Mouse (Mus musculus) kidney, adult 2 months (tissue): ENCODE measurements around the gene Fhod1. TPM values are rescaled to one million over a fixed set of nuclear protein-coding genes. Genes with fewer than 3 reads are reported as not detected.
A peak's percentile ranks its signal among the peaks of the same experiment; 100 is the strongest.

Experiments used
- DNase-seq: peaks from one replicate; pipeline ENCODE4 v3.0.0; 2021
- H3K27ac ChIP-seq: fragments of 200-500 bp; 2 replicates; pipeline ENCODE4 v1.5.1; 2012; ENCODE audit warnings: low read depth, low read length, control low read depth, inconsistent platforms; ENCODE audit not compliant: insufficient read depth
- H3K27me3 ChIP-seq: fragments of 200-500 bp; replicated peaks from 2 replicates; pipeline ENCODE4 v1.6.1; 2012; ENCODE audit warnings: mild to moderate bottlenecking, moderate library complexity, low read length, inconsistent platforms; ENCODE audit not compliant: control insufficient read depth, insufficient read depth
- H3K36me3 ChIP-seq: fragments of 200-500 bp; 2 replicates; pipeline ENCODE4 v1.6.1; 2012; ENCODE audit warnings: mild to moderate bottlenecking, moderate library complexity, low read length, inconsistent platforms; ENCODE audit not compliant: control insufficient read depth, insufficient read depth
- H3K4me1 ChIP-seq: fragments of 200-500 bp; 2 replicates; pipeline ENCODE4 v1.6.1; 2011; ENCODE audit warnings: low read length; ENCODE audit not compliant: control insufficient read depth, insufficient read depth
- H3K4me3 ChIP-seq: fragments of 200-500 bp; 2 replicates; pipeline ENCODE4 v1.5.1; 2011; ENCODE audit warnings: mild to moderate bottlenecking, low read depth, low read length, control low read depth; ENCODE audit not compliant: insufficient read depth
- CTCF ChIP-seq: fragments of 200-500 bp; conservative IDR thresholded peaks from 2 replicates; pipeline ENCODE4 v1.5.1; 2011; ENCODE audit warnings: low read depth, mild to moderate bottlenecking, control low read depth, low read length, moderate library complexity, mixed read lengths; ENCODE audit not compliant: insufficient read depth, insufficient read length
- POLR2A ChIP-seq: fragments of 200-500 bp; IDR thresholded peaks from one replicate; pipeline ENCODE4 v1.6.1; 2011; ENCODE audit warnings: low read depth, low read length, control low read depth
- WGBS: fragments of 180-500 bp; shearing (Covaris S2); methylation state at CpG from one replicate; pipeline ENCODE4 v1.1.7; 2018; 5-methylcytosine and 5-hydroxymethylcytosine counted together
- polyA plus RNA-seq: library from polyadenylated mRNA; depleted of rRNA; stranded (reverse); fragments of >200 nt; gene quantifications from 2 replicates; pipeline ENCODE4 v1.2.3, GENCODE M21; 2012

The Fhod1 gene
- polyA plus RNA-seq, 1 experiment, result 20.0 TPM

- no peak overlapping the region for H3K27ac ChIP-seq
- no peak for DNase-seq
- WGBS, result 37% methylated on average over 18 of the region's 18 CpGs
- peaks cover 7% of the 10 kb centered on the region; the same call in 1 of the 2 replicates for H3K4me1 ChIP-seq
- H3K27me3 ChIP-seq, result no peaks in the 10 kb centered on the region
- TF ChIP-seq CTCF (no peak), POLR2A (no peak)
- peak overlapping the region; percentile 88 for H3K4me3 ChIP-seq
- H3K36me3 ChIP-seq, result no peaks in the 10 kb centered on the region; the same call in none of the 2 replicates
These were observed 49.2 kb downstream of the Fhod1 start for GRCm38 (mm10) chr8:105298351-105299252.

GRCm38 (mm10) chr8:105297511-105298192, 50.1 kb downstream of the Fhod1 start, which contains the start of gene E2f4:
E2f4 (plus strand) TSS chr8:105297663.
- peak within 1 kb of the TSS; percentile 77 for H3K27ac ChIP-seq
- no peaks in the 10 kb centered on the region; the same call in none of the 2 replicates for H3K36me3 ChIP-seq
- TF ChIP-seq POLR2A (no peak), CTCF (no peak)
- peaks cover 7% of the 10 kb centered on the region; the same call in 1 of the 2 replicates for H3K4me1 ChIP-seq
- peak; percentile 97 for DNase-seq
- H3K27me3 ChIP-seq, result no peaks in the 10 kb centered on the region
- WGBS, result under 1% methylated on average over 58 of the region's 58 CpGs
- H3K4me3 ChIP-seq, result peak within 1 kb of the TSS; percentile 88

- 52% methylated on average over 11 of the region's 11 CpGs for whole genome bisulfite sequencing
- H3K36me3 ChIP-seq, result no peaks in the 10 kb centered on the region; the same call in 1 of the 2 replicates
- no peak for TF ChIP-seq CTCF
- no peak for TF ChIP-seq POLR2A
- H3K4me1 ChIP-seq, result peaks cover 7% of the 10 kb centered on the region; the same call in 1 of the 2 replicates
- peak within 1 kb of the TSS; percentile 77 for H3K27ac ChIP-seq
- H3K4me3 ChIP-seq, result peak within 1 kb of the TSS; percentile 56
- H3K27me3 ChIP-seq, result no peaks in the 10 kb centered on the region
- DNase-seq, result peak; percentile 66
These were observed 51.7 kb downstream of the Fhod1 start, which contains the start of gene Exoc3l for GRCm38 (mm10) chr8:105295895-105296573. Exoc3l (minus strand) TSS chr8:105296101.

- Histone ChIP-seq H3K36me3 (no peaks in the 10 kb centered on the region; the same call in 1 of the 2 replicates), H3K27me3 (no peaks in the 10 kb centered on the region), H3K4me3 (peak overlapping the region; percentile 56), H3K4me1 (peaks cover 7% of the 10 kb centered on the region), H3K27ac (peak overlapping the region; percentile 63)
- DNase-seq, result no peak
- TF ChIP-seq CTCF (no peak), POLR2A (no peak)
- WGBS, result 71% methylated on average over 11 of the region's 11 CpGs
These were observed 52.5 kb downstream of the Fhod1 start for GRCm38 (mm10) chr8:105295256-105295655.

GRCm38 (mm10) chr8:105294776-105295175, 53.0 kb downstream of the Fhod1 start:
- Histone ChIP-seq H3K27ac (no peak overlapping the region), H3K36me3 (no peaks in the 10 kb centered on the region), H3K4me1 (peaks cover 12% of the 10 kb centered on the region), H3K4me3 (peak overlapping the region; percentile 56; the same call in 1 of the 2 replicates), H3K27me3 (no peaks in the 10 kb centered on the region)
- WGBS, result 67% methylated on average over 9 of the region's 9 CpGs
- DNase-seq, result no peak
- TF ChIP-seq CTCF, result no peak
- no peak for TF ChIP-seq POLR2A

GRCm38 (mm10) chr8:105293405-105293804, 54.3 kb downstream of the Fhod1 start:
- H3K27ac ChIP-seq, result no peak overlapping the region
- peaks cover 9% of the 10 kb centered on the region for H3K4me1 ChIP-seq
- H3K27me3 ChIP-seq, result no peaks in the 10 kb centered on the region
- WGBS, result 77% methylated on average over 19 of the region's 19 CpGs
- TF ChIP-seq CTCF (no peak), POLR2A (no peak)
- H3K4me3 ChIP-seq, result no peak overlapping the region
- no peak for DNase-seq
- no peaks in the 10 kb centered on the region for H3K36me3 ChIP-seq
